In the genomic region with DNA sequence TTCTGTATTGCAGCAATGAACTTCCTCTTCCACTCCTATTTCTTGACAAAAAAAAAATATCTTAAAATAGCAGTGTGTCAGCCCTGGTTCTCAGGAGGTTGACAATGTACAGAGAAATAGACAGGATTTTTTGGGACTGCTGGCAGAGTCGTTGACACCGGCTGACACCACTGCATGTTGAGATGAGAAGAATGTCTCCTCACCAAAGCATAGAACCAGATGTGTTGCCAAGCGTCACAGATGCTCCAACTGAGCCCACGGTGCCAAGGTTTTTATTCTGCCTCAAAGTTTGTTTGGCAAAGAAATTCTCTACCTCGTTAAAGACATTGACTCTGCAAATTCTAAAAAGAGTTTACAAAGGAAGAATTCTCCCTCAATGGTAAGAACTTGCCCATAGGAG, we compare ENCODE assay signal across 23 mouse cellular contexts.
"Had no signal": no experiment of that assay in that cellular context is flagged by ENCODE, and none has a peak within 500 bp of the region (broad histone marks: within the 10 kb centered on the region; RNA-seq: fewer than 3 reads in every experiment).

No protein-coding gene starts in this region.

- H3K27me3 ChIP-seq: heart, embryonic 13.5 days; heart, embryonic 15.5 days; intestine, embryonic 15.5 days; kidney, embryonic 15.5 days; limb, embryonic 13.5 days; limb, embryonic 15.5 days; liver, embryonic 12.5 days had no signal

- H3K36me3 ChIP-seq: heart, embryonic 13.5 days; heart, embryonic 15.5 days; intestine, embryonic 15.5 days; kidney, embryonic 15.5 days; limb, embryonic 13.5 days; limb, embryonic 15.5 days; liver, embryonic 12.5 days had no signal

- H3K4me3 ChIP-seq: heart, adult 2 months; heart, embryonic 13.5 days; heart, embryonic 15.5 days; intestine, embryonic 15.5 days; kidney, embryonic 15.5 days; limb, embryonic 13.5 days; limb, embryonic 15.5 days; liver, embryonic 12.5 days had no signal

- H3K27ac ChIP-seq: heart, adult 2 months; heart, embryonic 13.5 days; heart, embryonic 15.5 days; hindbrain, embryonic 14.5 days; intestine, embryonic 15.5 days; kidney, embryonic 15.5 days; kidney, postnatal 0 days; limb, embryonic 13.5 days; limb, embryonic 15.5 days; liver, embryonic 12.5 days had no signal

- H3K4me1 ChIP-seq: heart, embryonic 15.5 days; intestine, embryonic 15.5 days; kidney, embryonic 15.5 days; limb, embryonic 15.5 days; liver, embryonic 12.5 days had no signal

- DNase-seq: forebrain, postnatal 0 days; gastrocnemius, postnatal 14 days; gastrocnemius, postnatal 36 days; heart, adult 11 months; heart, adult 2 months; heart, postnatal 14 days; heart, postnatal 36 days; kidney, adult 18-20 months; kidney, adult 8-10 months; kidney, postnatal 14 days; kidney, postnatal 36 days; layer of hippocampus, adult 9-11 months; layer of hippocampus, postnatal 36 days; left cerebral cortex, postnatal 4 days had no signal
